Mouse (Mus musculus): ENCODE measurements at regions not wholly inside any gene's neighbourhood (a gene's known extent, or its start where the extent isn't known, plus 50 kb on each side); places are given as distances from the start of the nearest gene placed in this dataset.
"Not testable (repeated sequence)": the region's sequence is repeated elsewhere in the genome, so short reads cannot be mapped to it uniquely, and the experiment has no call there.

GRCm38 (mm10) chr15:87818566-87818965, 274.5 kb downstream of the Fam19a5 start:
- H3K9me3 ChIP-seq, result no peaks in the 10 kb centered on the region
- DNase-seq (ENCODE audit: extremely low spot score, low spot score), result peak; percentile 17
- H3K27ac ChIP-seq, result no peak overlapping the region
- H3K4me3 ChIP-seq, result no peak overlapping the region
- no peaks in the 10 kb centered on the region for H3K36me3 ChIP-seq (replicated peaks)
- 45% methylated on average over 12 of the region's 12 CpGs for WGBS
- peaks cover 25% of the 10 kb centered on the region for H3K4me1 ChIP-seq
- no peaks in the 10 kb centered on the region; the same call in 1 of the 2 replicates for H3K27me3 ChIP-seq (ENCODE audit: poor library complexity, severe bottlenecking)

GRCm38 (mm10) chr15:87842097-87842496, 298.0 kb downstream of the Fam19a5 start:
- WGBS, result 43% methylated on average over 3 of the region's 3 CpGs
- DNase-seq (ENCODE audit: extremely low spot score, low spot score), result no peak
- H3K9me3 ChIP-seq, result no peaks in the 10 kb centered on the region

GRCm38 (mm10) chr15:87859069-87859468, 315.0 kb downstream of the Fam19a5 start:
- Histone ChIP-seq H3K27me3 (ENCODE audit: poor library complexity, severe bottlenecking) (peaks cover 24% of the 10 kb centered on the region), H3K4me3 (no peak overlapping the region), H3K36me3 (replicated peaks) (no peaks in the 10 kb centered on the region), H3K9me3 (no peaks in the 10 kb centered on the region), H3K27ac (no peak overlapping the region), H3K4me1 (peaks cover 25% of the 10 kb centered on the region)
- no peak for DNase-seq (ENCODE audit: extremely low spot score, low spot score)
- WGBS, result 7% methylated on average over 2 of the region's 2 CpGs

More at GRCm38 (mm10) chr15:87842097-87842496, 298.0 kb downstream of the Fam19a5 start:
- Histone ChIP-seq H3K4me1 (no peaks in the 10 kb centered on the region), H3K36me3 (replicated peaks) (no peaks in the 10 kb centered on the region), H3K27ac (no peak overlapping the region), H3K27me3 (ENCODE audit: poor library complexity, severe bottlenecking) (no peaks in the 10 kb centered on the region), H3K4me3 (no peak overlapping the region)

- WGBS, result 91% methylated on average over 9 of the region's 9 CpGs
- no peak for DNase-seq (ENCODE audit: extremely low spot score, low spot score)
- no peak overlapping the region for H3K4me3 ChIP-seq
- H3K4me1 ChIP-seq, result peaks cover 3% of the 10 kb centered on the region; the same call in 1 of the 2 replicates
- H3K27me3 ChIP-seq (ENCODE audit: poor library complexity, severe bottlenecking), result no peaks in the 10 kb centered on the region
- H3K9me3 ChIP-seq, result no peaks in the 10 kb centered on the region
- H3K36me3 ChIP-seq (replicated peaks), result no peaks in the 10 kb centered on the region
- no peak overlapping the region for H3K27ac ChIP-seq
Observed at GRCm38 (mm10) chr15:87876286-87876899, 332.3 kb downstream of the Fam19a5 start.

GRCm38 (mm10) chr15:87890903-87891302, 346.8 kb downstream of the Fam19a5 start:
- Histone ChIP-seq H3K27me3 (ENCODE audit: poor library complexity, severe bottlenecking) (no peaks in the 10 kb centered on the region), H3K4me3 (no peak overlapping the region), H3K27ac (no peak overlapping the region), H3K9me3 (0 out of 2 replicates have a peak, but pooled peaks cover 3% of the 10 kb centered on the region), H3K36me3 (replicated peaks) (no peaks in the 10 kb centered on the region), H3K4me1 (no peaks in the 10 kb centered on the region)
- no peak for DNase-seq (ENCODE audit: extremely low spot score, low spot score)
- WGBS, result 89% methylated on average over 5 of the region's 5 CpGs

GRCm38 (mm10) chr15:87894866-87895265, 350.8 kb downstream of the Fam19a5 start:
- not testable (repeated sequence) for H3K4me3 ChIP-seq; H3K4me1 ChIP-seq; DNase-seq (ENCODE audit: extremely low spot score, low spot score)

GRCm38 (mm10) chr15:87898655-87899054, 354.6 kb downstream of the Fam19a5 start:
- H3K9me3 ChIP-seq, result no peaks in the 10 kb centered on the region
- no peaks in the 10 kb centered on the region for H3K36me3 ChIP-seq (replicated peaks)
- 89% methylated on average over 4 of the region's 4 CpGs for WGBS
- no peak overlapping the region for H3K27ac ChIP-seq
- H3K4me1 ChIP-seq, result no peaks in the 10 kb centered on the region
- H3K4me3 ChIP-seq, result no peak overlapping the region
- H3K27me3 ChIP-seq (ENCODE audit: poor library complexity, severe bottlenecking), result no peaks in the 10 kb centered on the region
- DNase-seq (ENCODE audit: extremely low spot score, low spot score), result no peak

More at GRCm38 (mm10) chr15:87894866-87895265, 350.8 kb downstream of the Fam19a5 start:
- H3K27ac ChIP-seq; H3K36me3 ChIP-seq (replicated peaks); H3K27me3 ChIP-seq (ENCODE audit: poor library complexity, severe bottlenecking); H3K9me3 ChIP-seq: not testable (repeated sequence)
- WGBS, result 90% methylated on average over 6 of the region's 6 CpGs

- WGBS, result 95% methylated on average over 6 of the region's 6 CpGs
- no peaks in the 10 kb centered on the region for H3K36me3 ChIP-seq (replicated peaks)
- DNase-seq (ENCODE audit: extremely low spot score, low spot score), result no peak
- no peaks in the 10 kb centered on the region for H3K9me3 ChIP-seq
- no peaks in the 10 kb centered on the region for H3K27me3 ChIP-seq (ENCODE audit: poor library complexity, severe bottlenecking)
- H3K27ac ChIP-seq, result no peak overlapping the region
- H3K4me3 ChIP-seq, result no peak overlapping the region
- no peaks in the 10 kb centered on the region for H3K4me1 ChIP-seq
Observed at GRCm38 (mm10) chr15:87904436-87904835, 360.3 kb downstream of the Fam19a5 start.

GRCm38 (mm10) chr15:87906310-87906709, 362.2 kb downstream of the Fam19a5 start:
- H3K9me3 ChIP-seq, result no peaks in the 10 kb centered on the region
- 95% methylated on average over 5 of the region's 5 CpGs for WGBS
- H3K27me3 ChIP-seq (ENCODE audit: poor library complexity, severe bottlenecking), result no peaks in the 10 kb centered on the region
- DNase-seq (ENCODE audit: extremely low spot score, low spot score), result no peak
- no peaks in the 10 kb centered on the region for H3K4me1 ChIP-seq
- H3K36me3 ChIP-seq (replicated peaks), result no peaks in the 10 kb centered on the region
- no peak overlapping the region for H3K4me3 ChIP-seq
- no peak overlapping the region for H3K27ac ChIP-seq

GRCm38 (mm10) chr15:87922091-87922490, 378.0 kb downstream of the Fam19a5 start:
- Histone ChIP-seq H3K4me3 (no peak overlapping the region), H3K36me3 (replicated peaks) (no peaks in the 10 kb centered on the region), H3K27me3 (ENCODE audit: poor library complexity, severe bottlenecking) (no peaks in the 10 kb centered on the region), H3K9me3 (no peaks in the 10 kb centered on the region), H3K27ac (no peak overlapping the region), H3K4me1 (no peaks in the 10 kb centered on the region)
- no peak for DNase-seq (ENCODE audit: extremely low spot score, low spot score)
- WGBS, result 53% methylated on average over 9 of the region's 9 CpGs

- Histone ChIP-seq H3K4me1 (no peaks in the 10 kb centered on the region), H3K4me3 (no peak overlapping the region), H3K36me3 (replicated peaks) (no peaks in the 10 kb centered on the region), H3K27ac (no peak overlapping the region), H3K9me3 (no peaks in the 10 kb centered on the region), H3K27me3 (ENCODE audit: poor library complexity, severe bottlenecking) (no peaks in the 10 kb centered on the region)
- WGBS, result 81% methylated on average over 4 of the region's 4 CpGs
- DNase-seq (ENCODE audit: extremely low spot score, low spot score), result no peak
Observed at GRCm38 (mm10) chr15:87922781-87923446, 378.8 kb downstream of the Fam19a5 start.

- Histone ChIP-seq H3K9me3 (no peaks in the 10 kb centered on the region), H3K4me3 (no peak overlapping the region), H3K36me3 (replicated peaks) (no peaks in the 10 kb centered on the region), H3K27ac (no peak overlapping the region), H3K4me1 (no peaks in the 10 kb centered on the region), H3K27me3 (ENCODE audit: poor library complexity, severe bottlenecking) (no peaks in the 10 kb centered on the region)
- WGBS, result 45% methylated on average over 9 of the region's 9 CpGs
- DNase-seq (ENCODE audit: extremely low spot score, low spot score), result peak; percentile 19
Observed at GRCm38 (mm10) chr15:87923906-87924305, 379.8 kb downstream of the Fam19a5 start.

GRCm38 (mm10) chr15:87936041-87936440, 391.9 kb downstream of the Fam19a5 start:
- Histone ChIP-seq H3K9me3 (no peaks in the 10 kb centered on the region), H3K27me3 (ENCODE audit: poor library complexity, severe bottlenecking) (no peaks in the 10 kb centered on the region), H3K4me3 (no peak overlapping the region), H3K36me3 (replicated peaks) (no peaks in the 10 kb centered on the region), H3K27ac (no peak overlapping the region), H3K4me1 (peaks cover 4% of the 10 kb centered on the region; the same call in 1 of the 2 replicates)
- 82% methylated on average over 6 of the region's 6 CpGs for WGBS
- DNase-seq (ENCODE audit: extremely low spot score, low spot score), result no peak
